Mouse (Mus musculus) kidney, embryonic 16.5 days (tissue): ENCODE data around the gene Clic5. TPM values are rescaled to one million over a fixed set of nuclear protein-coding genes. Genes with fewer than 3 reads are reported as not detected.

ENCODE experiments used
- ATAC-seq: fragments of 200-750 bp; cut with Nextera tagmentation; 2 replicates; pipeline ENCODE4 v1.8.0; 2017; ENCODE audit warnings: moderate TSS enrichment; ENCODE audit not compliant: low FRiP score, low TSS enrichment
- H3K27ac ChIP-seq: fragments of 300-500 bp; sonication (generic); 2 replicates; pipeline ENCODE4 v1.5.1; 2014; ENCODE audit warnings: low read length
- H3K27me3 ChIP-seq: fragments of 300-500 bp; sonication (generic); 2 replicates; pipeline ENCODE4 v1.6.1; 2014; ENCODE audit warnings: low read length, control low read depth, mixed read lengths; ENCODE audit not compliant: insufficient read depth
- H3K36me3 ChIP-seq: fragments of 300-500 bp; sonication (generic); 2 replicates; pipeline ENCODE4 v1.6.1; 2014; ENCODE audit warnings: low read length, control low read depth, mixed read lengths; ENCODE audit not compliant: insufficient read depth
- H3K4me1 ChIP-seq: fragments of 300-500 bp; sonication (generic); 2 replicates; pipeline ENCODE4 v1.6.1; 2014; ENCODE audit warnings: low read length, control low read depth, mixed read lengths; ENCODE audit not compliant: insufficient read depth
- H3K4me2 ChIP-seq: fragments of 300-500 bp; sonication (generic); replicated peaks from 2 replicates; pipeline ENCODE4 v1.6.1; 2014; ENCODE audit warnings: low read depth, low read length
- H3K4me3 ChIP-seq: fragments of 300-500 bp; sonication (generic); 2 replicates; pipeline ENCODE4 v1.5.1; 2014; ENCODE audit warnings: mild to moderate bottlenecking, low read length
- H3K9ac ChIP-seq: fragments of 300-500 bp; sonication (generic); replicated peaks from 2 replicates; pipeline ENCODE4 v1.6.1; 2014; ENCODE audit warnings: low read length
- H3K9me3 ChIP-seq: fragments of 300-500 bp; sonication (generic); 2 replicates; pipeline ENCODE4 v1.6.1; 2016; ENCODE audit warnings: low read length, control low read depth
- WGBS: fragments of 180-500 bp; shearing (Covaris S2); extraction: QIAGEN DNeasy Blood & Tissue Kit; methylation state at CpG from one replicate; pipeline ENCODE4 v1.1.7; 2014; 5-methylcytosine and 5-hydroxymethylcytosine counted together
- polyA plus RNA-seq: library from polyadenylated mRNA; unstranded; fragments of >200 nt; fragmentation: Nextera tagmentation; extraction: Ambion mirVana; gene quantifications from 2 replicates; pipeline ENCODE4 v1.2.1, GENCODE M21; 2015

The Clic5 gene
- polyA plus RNA-seq, 1 experiment from 2014 or later: 12.4 TPM

- WGBS: 81% methylated on average over 1 of the region's 1 CpGs
- ATAC-seq: no peak
- no peak overlapping the region for H3K4me2 ChIP-seq
Observed at GRCm38 (mm10) chr17:44297221-44297620, 108.8 kb downstream of the Clic5 start.

GRCm38 (mm10) chr17:44300236-44300635, 111.9 kb downstream of the Clic5 start:
- ATAC-seq: no peak; the same call in 1 of the 2 replicates
- no peak overlapping the region for H3K4me2 ChIP-seq

More at GRCm38 (mm10) chr17:44297221-44297620, 108.8 kb downstream of the Clic5 start:
- Histone ChIP-seq H3K4me3 (no peak overlapping the region), H3K36me3 (no peaks in the 10 kb centered on the region), H3K9ac (no peak overlapping the region), H3K4me1 (peaks cover 15% of the 10 kb centered on the region), H3K9me3 (no peaks in the 10 kb centered on the region), H3K27ac (no peak overlapping the region), H3K27me3 (no peaks in the 10 kb centered on the region)

GRCm38 (mm10) chr17:44300723-44301122, 112.3 kb downstream of the Clic5 start:
- H3K27ac ChIP-seq: no peak overlapping the region
- no peak overlapping the region for H3K4me3 ChIP-seq
- H3K9ac ChIP-seq: no peak overlapping the region
- H3K36me3 ChIP-seq: no peaks in the 10 kb centered on the region
- WGBS: 37% methylated on average over 4 of the region's 4 CpGs
- ATAC-seq: peak; percentile 82
- no peak overlapping the region for H3K4me2 ChIP-seq
- H3K4me1 ChIP-seq: peaks cover 15% of the 10 kb centered on the region
- H3K9me3 ChIP-seq: no peaks in the 10 kb centered on the region
- no peaks in the 10 kb centered on the region for H3K27me3 ChIP-seq

More at GRCm38 (mm10) chr17:44300236-44300635, 111.9 kb downstream of the Clic5 start:
- Histone ChIP-seq H3K27ac (no peak overlapping the region), H3K4me1 (peaks cover 15% of the 10 kb centered on the region), H3K9ac (no peak overlapping the region), H3K9me3 (no peaks in the 10 kb centered on the region), H3K36me3 (no peaks in the 10 kb centered on the region), H3K4me3 (no peak overlapping the region), H3K27me3 (no peaks in the 10 kb centered on the region)
- 43% methylated on average over 5 of the region's 5 CpGs for WGBS

- no peak overlapping the region for H3K27ac ChIP-seq
- H3K4me2 ChIP-seq: no peak overlapping the region
- no peak for ATAC-seq
- no peak overlapping the region for H3K4me3 ChIP-seq
- no peaks in the 10 kb centered on the region for H3K9me3 ChIP-seq
- H3K9ac ChIP-seq: no peak overlapping the region
- WGBS: 79% methylated on average over 17 of the region's 17 CpGs
- peaks cover 15% of the 10 kb centered on the region for H3K4me1 ChIP-seq
- no peaks in the 10 kb centered on the region for H3K36me3 ChIP-seq
- H3K27me3 ChIP-seq: no peaks in the 10 kb centered on the region
Observed at GRCm38 (mm10) chr17:44301224-44301811, 112.9 kb downstream of the Clic5 start.

- 96% methylated on average over 1 of the region's 1 CpGs for whole genome bisulfite sequencing
- Histone ChIP-seq H3K27ac (no peak overlapping the region), H3K9ac (no peak overlapping the region), H3K4me1 (peaks cover 15% of the 10 kb centered on the region), H3K4me2 (no peak overlapping the region), H3K4me3 (no peak overlapping the region), H3K9me3 (no peaks in the 10 kb centered on the region), H3K36me3 (no peaks in the 10 kb centered on the region), H3K27me3 (no peaks in the 10 kb centered on the region)
- ATAC-seq: no peak
Observed at GRCm38 (mm10) chr17:44304076-44304475, 115.7 kb downstream of the Clic5 start.

- no peak overlapping the region for H3K4me2 ChIP-seq
- no peak overlapping the region for H3K9ac ChIP-seq
- H3K9me3 ChIP-seq: no peaks in the 10 kb centered on the region
- no peaks in the 10 kb centered on the region for H3K27me3 ChIP-seq
- H3K36me3 ChIP-seq: no peaks in the 10 kb centered on the region
- no peaks in the 10 kb centered on the region for H3K4me1 ChIP-seq
- no peak overlapping the region for H3K4me3 ChIP-seq
- no peak for ATAC-seq
- 61% methylated on average over 10 of the region's 10 CpGs for WGBS
- H3K27ac ChIP-seq: no peak overlapping the region
Observed at GRCm38 (mm10) chr17:44309914-44310622, 121.7 kb downstream of the Clic5 start.

GRCm38 (mm10) chr17:44325314-44325713, 136.9 kb downstream of the Clic5 start:
- ATAC-seq: no peak
- Histone ChIP-seq H3K9me3 (no peaks in the 10 kb centered on the region), H3K4me1 (peaks cover 7% of the 10 kb centered on the region; the same call in 1 of the 2 replicates), H3K4me3 (no peak overlapping the region), H3K27me3 (no peaks in the 10 kb centered on the region), H3K4me2 (no peak overlapping the region), H3K36me3 (no peaks in the 10 kb centered on the region), H3K27ac (no peak overlapping the region), H3K9ac (no peak overlapping the region)
- WGBS: 69% methylated on average over 10 of the region's 10 CpGs

GRCm38 (mm10) chr17:44327279-44328146, 139.1 kb downstream of the Clic5 start:
- Histone ChIP-seq H3K4me1 (peaks cover 7% of the 10 kb centered on the region; the same call in 1 of the 2 replicates), H3K9me3 (no peaks in the 10 kb centered on the region), H3K9ac (no peak overlapping the region), H3K4me2 (peak overlapping the region; percentile 29; the same call in 1 of the 2 replicates), H3K4me3 (no peak overlapping the region; the same call in 1 of the 2 replicates), H3K27ac (no peak overlapping the region), H3K27me3 (no peaks in the 10 kb centered on the region), H3K36me3 (no peaks in the 10 kb centered on the region)
- 36% methylated on average over 10 of the region's 10 CpGs for WGBS
- ATAC-seq: no peak

- no peak overlapping the region; the same call in 1 of the 2 replicates for H3K4me3 ChIP-seq
- H3K9ac ChIP-seq: no peak overlapping the region
- WGBS: 52% methylated on average over 5 of the region's 5 CpGs
- H3K27me3 ChIP-seq: no peaks in the 10 kb centered on the region
- H3K4me2 ChIP-seq: peak overlapping the region; percentile 29; the same call in 1 of the 2 replicates
- no peaks in the 10 kb centered on the region for H3K9me3 ChIP-seq
- ATAC-seq: no peak
- peaks cover 7% of the 10 kb centered on the region; the same call in 1 of the 2 replicates for H3K4me1 ChIP-seq
- H3K36me3 ChIP-seq: no peaks in the 10 kb centered on the region
- H3K27ac ChIP-seq: no peak overlapping the region
Observed at GRCm38 (mm10) chr17:44328147-44328482, 139.7 kb downstream of the Clic5 start.
